Mouse (Mus musculus) kidney, adult 2 months (tissue): ENCODE data around the gene Sorcs2.

Source experiments
- CTCF ChIP-seq: fragments of 200-500 bp; conservative IDR thresholded peaks from 2 replicates; pipeline ENCODE4 v1.5.1; 2011; ENCODE audit warnings: low read depth, mild to moderate bottlenecking, control low read depth, low read length, moderate library complexity, mixed read lengths; ENCODE audit not compliant: insufficient read depth, insufficient read length
- POLR2A ChIP-seq: fragments of 200-500 bp; IDR thresholded peaks from one replicate; pipeline ENCODE4 v1.6.1; 2011; ENCODE audit warnings: low read depth, low read length, control low read depth

- no peak for TF ChIP-seq POLR2A
- TF ChIP-seq CTCF: no peak
Observed at GRCm38 (mm10) chr5:36135874-36136542, 261.9 kb downstream of the Sorcs2 start.
